Mouse (Mus musculus) 3134 (cell line): ENCODE data around the gene Rbm47.

Source experiments
- DNase-seq: peaks from one replicate; pipeline ENCODE4 v3.0.0-alpha.2; 2011; ENCODE audit warnings: low spot score; ENCODE audit not compliant: insufficient read length; ENCODE audit errors: extremely low read depth

The Rbm47 gene

DNA sequence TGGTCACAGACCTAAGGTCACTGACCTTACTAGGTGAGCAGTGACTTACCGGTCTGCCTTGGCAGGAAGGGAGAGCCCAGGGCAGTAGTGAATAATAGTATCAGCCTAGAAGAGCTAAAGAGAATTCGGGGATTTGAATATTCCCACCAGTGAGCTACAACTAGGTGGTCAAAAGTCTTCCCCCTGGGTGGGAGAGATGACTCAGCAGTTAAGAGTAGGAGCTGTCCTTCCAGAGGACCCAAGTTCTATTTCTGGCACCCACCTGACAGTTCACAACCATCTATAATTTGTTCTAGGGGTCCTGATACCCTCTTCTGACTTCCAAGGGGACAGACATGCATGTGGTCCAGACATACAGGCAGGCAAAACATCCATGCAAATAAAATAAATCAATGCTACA, 102.6 kb downstream of the Rbm47 start:
- DNase-seq = no peak

DNA sequence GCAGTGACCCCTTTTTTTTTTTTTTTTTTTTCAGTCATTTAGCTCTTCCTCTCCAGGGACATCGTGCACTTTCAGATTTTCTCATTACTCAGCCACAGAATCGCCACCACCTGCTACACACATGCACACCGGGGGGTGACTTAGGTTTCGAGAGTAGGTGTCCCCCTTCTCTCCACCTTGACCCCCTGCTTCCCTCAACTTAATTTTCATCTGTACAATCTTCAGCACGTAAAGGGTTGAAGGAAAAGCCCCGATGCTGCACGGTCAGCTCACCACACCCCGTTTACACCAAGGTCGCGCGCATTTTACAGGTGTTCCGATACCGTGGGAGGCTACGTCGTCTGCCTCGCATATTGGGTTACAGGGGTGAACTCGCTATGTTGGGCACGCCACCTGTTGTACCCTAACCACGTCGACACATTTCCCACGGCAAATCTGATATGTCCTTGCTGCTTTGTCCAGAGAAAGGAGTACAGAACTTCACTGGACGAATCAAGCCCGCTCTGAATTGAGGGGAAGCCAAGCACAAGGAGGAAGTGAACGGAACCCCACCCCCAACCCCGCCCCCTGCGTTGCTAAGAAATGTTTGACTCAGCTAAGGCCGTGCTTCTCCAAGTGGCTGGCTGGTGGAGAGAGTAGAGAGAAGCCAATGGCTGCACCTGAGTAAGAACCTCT, 103.3 kb downstream of the Rbm47 start:
- no peak for DNase-seq

DNA sequence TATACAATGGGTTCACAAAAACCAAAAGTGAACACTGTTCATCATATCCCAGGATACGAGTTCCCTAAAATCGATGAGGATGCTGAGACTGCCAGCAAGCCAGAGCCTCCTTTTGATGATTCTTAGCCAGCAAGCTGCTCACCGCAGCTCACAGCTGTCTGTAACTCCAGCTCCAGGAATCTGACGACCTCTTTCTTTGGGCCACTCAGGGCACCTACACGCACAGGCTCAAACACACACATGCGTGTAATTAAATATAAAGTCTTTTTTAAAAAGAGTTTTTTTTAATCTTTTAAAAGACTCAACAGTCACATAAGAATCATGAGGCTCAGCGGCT, 103.8 kb downstream of the Rbm47 start:
- no peak for DNase-seq

DNA sequence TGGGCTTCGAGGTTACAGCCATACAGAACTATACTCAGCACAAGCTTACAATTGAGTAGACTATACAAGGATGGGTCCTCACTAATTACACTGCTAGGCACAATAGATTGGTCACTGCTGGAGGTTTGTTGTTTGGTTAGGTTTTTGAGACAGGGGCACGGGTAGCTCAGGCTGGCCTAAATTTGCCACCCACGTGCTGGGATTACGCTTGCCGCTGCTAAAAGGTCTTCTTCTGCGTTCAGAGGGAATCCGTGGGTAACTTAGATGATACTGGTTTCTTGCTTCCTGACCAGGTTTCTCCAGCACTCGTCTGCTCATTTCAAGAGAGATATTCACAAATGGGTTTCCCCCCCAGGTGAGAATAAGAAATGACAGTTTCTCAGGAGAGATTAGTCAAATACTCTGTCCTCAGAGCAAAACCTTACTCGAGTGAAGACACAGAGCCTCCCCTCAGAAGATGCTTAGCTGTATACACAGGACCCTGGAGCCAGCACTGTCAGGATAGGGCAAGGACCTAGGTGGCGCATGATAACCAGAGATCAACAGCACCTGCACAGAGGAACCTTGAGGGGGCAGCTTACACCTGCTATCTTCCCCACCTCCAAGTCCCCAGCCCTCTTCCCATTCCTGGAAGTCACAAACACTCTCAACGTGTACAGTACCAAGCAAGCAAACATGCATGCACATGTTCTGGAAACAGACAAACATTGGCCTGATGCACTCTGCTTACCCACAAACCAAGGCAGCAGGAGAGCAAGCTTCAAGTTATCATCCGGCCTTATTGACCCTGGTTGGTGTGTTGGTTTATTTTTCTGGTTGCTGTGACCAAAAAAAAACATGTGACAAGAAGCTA, 104.6 kb downstream of the Rbm47 start:
- DNase-seq = no peak

DNA sequence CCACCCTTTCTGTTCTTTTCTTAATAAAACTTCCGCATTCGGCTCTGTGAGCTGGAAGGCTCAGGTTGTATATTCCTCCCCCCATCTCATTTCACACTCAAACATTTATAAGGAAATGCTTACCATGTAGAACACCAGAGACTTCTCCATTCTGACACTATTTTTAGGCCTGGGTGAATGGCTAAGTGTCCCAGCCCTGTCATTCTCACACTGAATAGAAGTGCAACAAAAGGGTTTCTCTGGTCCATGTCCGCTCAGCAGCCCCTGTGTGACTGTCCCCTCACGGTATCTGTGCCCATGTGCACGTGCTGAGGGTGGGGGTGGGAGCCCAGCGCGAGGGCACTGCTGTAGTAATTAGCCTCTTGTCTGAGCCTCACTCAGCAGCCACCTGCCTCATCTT, 105.7 kb downstream of the Rbm47 start:
- DNase-seq = no peak

DNA sequence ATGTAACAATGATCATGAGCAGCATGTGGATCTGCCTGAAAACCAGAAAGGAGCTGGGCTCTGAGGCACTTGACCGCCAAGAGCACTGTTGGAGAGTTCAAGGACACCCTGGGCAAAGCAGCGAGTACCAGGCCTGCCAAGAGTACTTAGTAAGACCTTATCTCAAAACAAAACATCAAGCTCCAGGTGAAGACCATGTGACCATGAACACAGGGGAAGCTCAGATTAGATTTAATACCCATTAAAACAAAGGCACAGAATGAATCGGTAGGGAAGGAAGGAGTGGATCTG, 110.0 kb downstream of the Rbm47 start:
- no peak for DNase-seq

DNA sequence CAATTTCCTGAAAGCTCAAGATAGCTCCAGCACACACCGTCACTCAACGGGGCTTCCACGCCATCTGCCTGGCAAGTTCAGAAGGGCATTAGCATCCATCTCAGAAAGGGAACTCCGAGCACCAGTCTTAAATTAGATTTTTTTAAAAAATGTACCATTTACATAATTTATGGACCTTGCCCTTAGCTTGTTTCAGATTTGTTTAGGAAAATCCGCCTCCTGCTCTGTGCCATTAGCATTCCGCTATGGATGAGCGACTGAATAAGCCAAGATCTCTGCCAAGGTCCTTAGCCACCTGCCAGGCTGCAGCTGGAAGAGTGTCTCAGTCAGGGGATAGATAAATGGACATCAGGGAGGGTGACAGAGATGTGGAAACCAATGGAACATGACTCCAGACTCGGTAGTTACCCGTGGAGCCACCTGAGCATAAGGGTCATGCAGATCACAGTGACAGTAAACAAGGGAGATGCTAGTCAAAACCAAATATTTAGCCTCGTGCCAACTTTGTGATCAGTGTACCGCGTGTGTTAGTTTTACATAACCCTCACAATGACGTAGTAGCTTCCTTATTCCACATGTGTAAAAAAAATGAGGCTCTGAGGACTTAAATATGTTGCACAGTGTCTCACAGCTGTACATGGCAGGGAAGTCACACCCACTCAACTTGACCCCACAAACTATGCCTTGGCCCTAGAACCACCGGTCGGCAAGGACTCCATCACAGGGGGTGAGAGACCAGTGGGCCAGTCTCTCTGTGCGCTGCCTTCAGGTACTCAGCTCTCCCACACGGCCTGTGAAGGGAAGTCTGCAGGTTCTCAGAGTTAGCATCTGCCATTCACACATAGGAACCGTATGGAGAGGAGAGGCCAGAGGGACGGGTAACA, 110.6 kb downstream of the Rbm47 start:
- no peak for DNase-seq

DNA sequence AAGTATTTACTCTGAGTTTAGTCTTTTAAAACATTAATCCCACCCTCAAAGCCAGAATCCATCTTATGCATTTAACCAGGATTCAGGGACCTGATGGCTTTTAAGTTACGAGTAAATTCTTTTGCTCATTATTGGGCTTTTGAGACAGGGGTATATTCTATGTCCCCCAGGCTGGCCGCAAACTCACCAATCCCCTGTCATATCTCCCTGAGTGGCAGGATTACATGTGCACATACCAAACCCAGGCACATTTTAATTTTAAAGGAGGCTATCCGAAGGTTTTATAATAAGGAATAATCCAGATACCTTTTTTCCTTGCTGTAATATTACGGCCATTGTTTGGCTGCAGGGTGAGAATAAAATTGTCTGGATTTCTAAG, 111.3 kb downstream of the Rbm47 start:
- no peak for DNase-seq

DNA sequence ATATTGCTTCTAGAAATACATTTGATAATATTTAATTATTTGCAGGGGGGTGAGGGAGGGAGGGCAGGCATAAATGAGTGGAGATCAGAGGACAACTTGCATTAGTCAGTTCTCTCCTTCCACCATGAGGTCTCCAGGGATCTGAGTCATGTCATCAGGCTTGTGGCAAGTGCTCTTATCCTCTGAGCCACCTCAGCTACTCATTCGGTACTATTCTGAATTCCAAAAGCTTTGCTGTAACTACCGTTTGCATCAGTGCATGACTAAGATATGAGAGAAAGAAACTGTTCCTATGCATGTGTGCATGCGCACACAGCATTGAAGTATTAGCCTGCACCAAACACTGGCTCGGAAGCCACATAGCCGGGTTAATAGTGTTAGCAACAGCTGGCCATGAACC, 114.1 kb downstream of the Rbm47 start:
- peak; percentile 73 for DNase-seq

DNA sequence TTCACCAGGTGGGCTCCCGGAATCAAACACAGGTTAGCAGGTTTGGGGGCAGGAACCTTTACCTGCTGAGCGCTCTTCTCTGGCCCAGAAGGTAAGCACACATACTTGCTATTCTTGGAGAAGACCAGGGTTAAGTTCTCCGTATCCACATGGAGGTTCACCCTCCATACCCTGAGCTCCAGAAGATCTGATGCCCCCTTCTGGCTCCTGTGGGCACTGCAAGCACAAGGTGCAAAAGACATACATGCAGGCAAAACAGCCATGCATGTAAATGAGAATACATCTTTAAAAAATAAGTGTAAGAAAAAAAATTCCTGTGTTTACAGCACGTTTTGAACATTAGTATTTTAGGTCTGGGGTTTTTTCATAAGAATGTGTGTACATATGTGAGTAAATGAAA, 116.2 kb downstream of the Rbm47 start:
- no peak for DNase-seq

DNA sequence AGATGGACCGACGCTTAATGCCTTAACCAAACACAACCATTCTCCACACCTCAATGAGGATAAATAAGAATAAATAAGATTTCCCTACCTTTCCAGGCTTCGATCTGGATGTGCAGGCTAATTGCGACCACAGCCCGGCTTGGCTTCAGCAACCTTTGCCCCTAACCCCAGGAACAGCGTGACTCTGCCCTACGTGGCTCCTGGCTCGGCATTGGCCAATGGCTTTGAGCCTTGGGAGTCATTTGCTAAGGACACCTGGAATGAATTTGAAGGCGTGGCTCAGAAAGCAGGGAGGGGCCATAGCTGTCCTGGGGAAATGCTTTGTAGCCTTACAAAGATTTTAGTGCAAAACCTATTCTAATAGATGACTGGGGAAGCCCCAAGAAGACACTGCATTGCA, 118.5 kb downstream of the Rbm47 start:
- DNase-seq = no peak

DNA sequence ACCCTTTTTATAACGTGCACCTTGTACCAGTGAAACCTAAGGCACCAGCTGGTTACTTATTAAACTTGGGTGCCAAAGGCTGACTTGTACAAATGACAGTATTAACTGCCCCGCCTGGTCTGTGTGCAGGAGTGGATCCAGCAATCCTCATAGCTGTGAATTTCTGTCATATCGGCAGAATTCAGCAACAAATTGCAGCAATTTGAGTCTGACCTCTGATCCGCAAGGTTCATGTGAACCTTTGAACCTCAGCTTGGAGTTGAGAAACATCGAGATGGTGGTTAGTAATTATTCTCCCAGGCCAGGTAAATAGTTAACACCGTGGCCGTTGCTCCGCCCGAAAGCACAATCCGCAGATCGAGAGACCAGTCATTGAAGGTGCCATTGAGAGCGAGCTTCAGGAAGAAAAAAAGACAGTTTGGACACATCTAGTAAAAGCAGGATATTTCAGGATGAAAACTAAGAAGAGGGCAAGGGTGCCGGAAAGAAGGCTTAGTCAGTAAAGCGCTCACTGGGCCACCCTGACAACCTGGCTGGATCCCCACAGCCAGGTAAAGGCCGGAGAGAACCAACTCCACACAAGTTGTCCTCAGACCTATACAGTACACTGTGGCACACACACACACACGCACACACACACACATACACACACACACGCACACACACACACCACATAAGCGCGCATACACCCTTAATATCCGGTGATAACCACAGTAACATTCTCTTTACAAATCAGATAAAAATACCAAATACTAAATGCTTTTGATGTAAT, 120.0 kb downstream of the Rbm47 start:
- no peak for DNase-seq

DNA sequence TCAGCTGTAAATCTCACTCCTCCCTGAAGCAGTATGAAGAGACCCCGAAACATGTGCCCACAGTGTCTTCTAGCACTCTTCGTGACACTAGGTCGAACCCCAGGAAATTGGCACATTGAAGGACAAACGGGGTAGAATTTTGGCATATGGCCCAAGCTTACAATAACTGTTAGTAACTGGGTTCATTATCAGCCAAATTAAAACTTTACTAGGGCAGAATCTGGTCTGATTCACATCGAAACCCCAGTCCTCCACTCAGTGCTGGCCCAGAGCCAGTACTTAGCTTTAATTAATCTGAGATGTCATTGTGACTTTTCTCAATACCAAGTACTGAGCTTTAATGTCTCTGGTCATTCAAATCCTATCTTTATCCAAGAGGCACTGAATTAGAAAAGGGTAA, 122.1 kb downstream of the Rbm47 start:
- DNase-seq = no peak

DNA sequence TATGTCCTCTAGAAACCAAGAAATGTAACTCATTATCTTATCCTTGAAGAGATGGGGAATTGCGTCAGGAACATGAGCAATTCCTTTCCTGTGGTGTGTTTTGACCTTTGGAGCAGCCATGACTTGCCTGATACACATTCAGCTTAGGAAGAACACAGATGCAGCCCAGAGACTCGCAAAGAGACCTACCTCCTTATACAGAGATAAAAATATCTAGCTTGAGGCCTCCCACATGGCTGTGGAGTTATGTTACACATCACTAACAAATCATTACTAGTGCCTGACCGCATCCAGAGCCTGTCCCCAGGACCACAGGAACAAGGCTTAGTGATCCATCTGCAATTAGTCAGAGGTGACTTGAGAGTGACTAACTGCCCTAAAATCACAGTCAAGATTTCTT, 126.6 kb downstream of the Rbm47 start:
- peak; percentile 49 for DNase-seq

DNA sequence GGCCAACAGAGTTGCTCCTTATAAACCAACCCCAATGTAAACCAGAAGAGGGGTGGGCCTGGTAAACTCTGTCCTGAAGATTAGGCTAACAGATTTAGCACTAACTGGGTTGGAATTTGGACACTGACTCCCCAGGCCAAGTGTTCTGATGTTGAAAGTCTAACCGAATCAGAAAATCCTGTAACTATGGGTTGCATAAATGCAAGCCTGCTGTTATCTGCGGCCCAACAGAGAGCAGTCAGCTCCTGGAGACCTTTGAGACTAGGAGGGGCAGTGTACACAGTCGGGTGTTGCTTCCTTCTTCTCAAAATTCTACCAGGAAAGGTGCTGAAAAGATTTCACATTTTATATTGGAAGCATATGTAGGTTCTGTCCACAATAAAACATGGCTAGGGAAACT, 129.0 kb downstream of the Rbm47 start:
- DNase-seq = no peak

DNA sequence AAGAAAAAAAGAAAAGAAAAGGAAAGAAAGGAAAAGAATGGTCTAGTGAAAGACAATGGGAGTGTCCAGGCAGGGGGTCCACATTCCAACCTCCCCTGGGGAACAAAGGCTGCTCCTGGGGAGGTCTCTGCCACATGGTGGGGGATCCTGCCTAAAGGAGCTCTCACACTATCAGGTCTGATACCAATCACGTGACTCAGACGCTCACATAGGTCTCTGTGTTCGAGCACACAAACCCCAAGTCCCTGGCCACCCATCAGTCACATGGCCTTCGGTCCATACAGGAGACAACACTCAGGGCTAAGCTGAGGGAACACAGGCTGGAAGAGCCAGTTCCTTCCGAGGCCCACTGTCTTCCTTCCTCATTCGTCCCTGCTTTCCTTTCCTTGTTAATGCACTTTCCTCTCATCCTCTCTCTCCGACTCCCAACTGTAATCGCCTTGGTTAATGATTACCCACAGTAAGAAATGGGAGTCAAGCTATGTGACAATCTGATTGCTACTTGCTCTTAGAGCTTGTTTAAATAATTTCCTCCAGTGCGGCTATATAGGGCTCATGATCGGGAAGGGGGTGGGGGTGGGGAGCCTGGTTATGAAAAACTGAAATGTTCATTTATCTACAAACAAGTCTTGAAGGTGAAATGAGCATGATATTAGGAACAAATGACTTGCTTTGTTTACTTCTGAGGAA, 130.1 kb downstream of the Rbm47 start:
- DNase-seq = no peak

DNA sequence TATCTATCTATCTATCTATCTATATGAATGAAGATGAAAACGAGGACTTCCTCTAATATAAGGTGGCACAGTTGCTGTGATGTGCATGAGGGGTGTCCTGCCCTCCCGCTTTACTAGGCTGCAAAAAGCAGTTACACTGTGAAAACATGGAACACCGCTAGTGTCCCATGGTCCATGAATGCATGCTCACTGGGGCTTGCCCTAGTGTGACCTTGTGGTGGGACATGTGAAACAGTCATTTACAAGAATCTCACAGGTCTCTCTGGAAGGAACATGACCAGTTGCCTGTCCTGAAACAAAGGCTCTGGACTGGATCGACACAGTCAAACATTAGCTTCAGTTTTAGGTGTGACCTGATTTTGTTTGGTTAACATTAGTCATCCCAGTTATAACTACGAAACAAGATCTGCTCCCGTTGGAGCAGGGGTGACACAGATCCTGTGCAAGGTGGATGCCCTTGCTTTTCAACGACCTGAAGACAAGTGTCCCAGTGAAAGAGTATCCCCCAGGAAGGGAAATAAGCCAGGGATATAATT, 132.1 kb downstream of the Rbm47 start:
- no peak for DNase-seq

DNA sequence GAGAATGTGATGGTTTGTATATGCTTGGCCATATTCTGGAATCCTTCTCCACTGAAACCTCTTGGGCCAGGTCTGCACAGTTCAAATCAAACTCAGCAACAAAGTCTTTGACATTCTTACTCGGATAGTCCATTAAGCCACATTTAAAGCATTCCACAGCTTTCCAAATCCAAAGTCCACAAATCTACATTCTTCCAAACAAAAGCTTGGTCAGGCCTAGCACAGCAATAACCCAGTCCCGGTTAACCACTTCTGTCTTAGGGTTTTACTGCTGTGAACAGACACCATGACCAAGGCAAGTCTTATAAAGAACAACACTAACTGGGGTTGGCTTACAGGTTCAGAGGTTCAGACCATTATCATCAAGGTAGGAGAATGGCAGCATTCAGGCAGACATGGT, 133.1 kb downstream of the Rbm47 start:
- DNase-seq = no peak

DNA sequence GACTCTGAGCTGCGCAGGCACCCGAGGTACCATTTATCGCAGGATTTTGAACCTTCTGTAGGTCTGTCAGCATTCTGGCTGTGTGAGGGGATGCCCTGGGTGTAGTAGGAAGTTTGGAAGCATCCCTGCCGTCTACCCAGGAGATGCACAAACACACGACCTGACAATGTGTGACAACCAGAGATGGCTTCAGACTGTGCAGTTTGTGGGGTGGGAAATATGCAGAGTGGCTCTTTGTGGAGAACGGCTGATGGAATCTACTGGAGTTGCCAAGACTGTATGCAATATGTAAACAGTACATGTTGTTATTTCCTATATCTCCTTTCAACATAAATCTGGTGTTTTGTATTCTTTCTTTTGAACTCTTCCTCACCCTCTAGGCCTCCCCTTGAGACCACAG, 135.9 kb downstream of the Rbm47 start:
- no peak for DNase-seq

DNA sequence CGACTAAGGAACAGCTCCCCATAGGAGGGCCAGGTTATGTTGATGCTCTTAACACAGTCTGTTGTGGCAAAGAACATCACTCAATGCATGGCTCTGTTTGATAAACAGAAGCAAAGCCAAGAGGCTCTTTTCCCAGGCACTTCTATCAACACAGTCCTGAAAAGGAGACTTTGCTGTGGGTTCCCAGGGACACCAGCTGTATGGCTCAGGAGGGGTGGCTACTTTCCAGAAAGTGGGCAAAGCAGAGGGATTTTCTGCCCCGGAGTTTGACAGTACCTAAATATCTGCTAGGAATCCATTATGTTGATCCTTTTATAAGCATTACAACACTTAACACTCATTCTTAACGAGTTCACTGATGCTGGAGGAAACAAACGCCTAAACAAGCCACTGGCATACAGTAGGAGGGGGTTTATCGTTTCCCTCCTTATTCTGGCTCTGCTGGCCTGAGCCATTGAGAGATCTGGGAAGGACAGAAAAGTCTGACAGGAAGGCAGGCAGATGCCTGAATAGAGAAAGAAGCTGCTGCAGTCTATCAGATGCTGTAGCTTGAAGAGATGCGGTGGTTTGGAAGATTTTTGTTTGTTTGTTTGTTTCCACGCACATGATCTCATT, 136.4 kb downstream of the Rbm47 start:
- DNase-seq = no peak
